In the genomic region with DNA sequence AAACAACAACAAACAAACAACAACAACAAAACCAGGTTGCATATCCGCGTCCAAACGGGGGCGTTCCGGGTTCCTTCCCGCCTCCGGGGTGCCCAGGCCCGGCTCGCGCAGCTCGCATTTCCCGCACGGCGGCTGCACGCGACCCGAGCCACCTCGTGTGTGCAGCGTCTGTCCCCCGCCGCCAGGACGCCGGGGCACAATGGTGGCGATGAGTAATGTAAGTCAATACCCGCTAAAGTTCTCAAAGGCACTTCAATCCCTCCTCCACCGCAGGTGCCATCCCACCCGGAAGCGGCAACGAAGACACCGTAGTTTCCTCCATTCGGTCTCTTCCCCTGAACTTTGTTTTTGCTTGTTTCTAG, we compare ENCODE assay signal across 7 mouse cellular contexts. TPM values are rescaled to one million over a fixed set of nuclear protein-coding genes. Genes with fewer than 3 reads are reported as not detected.
DNase-seq lines count a peak whose midpoint lies in the region; ATAC-seq and TF ChIP-seq lines count a peak whose summit lies in the region.

No protein-coding gene starts in this region.

- H3K4me2 ChIP-seq in hindbrain, embryonic 15.5 days, result peak overlapping the region; percentile 75
- H3K4me2 ChIP-seq in midbrain, embryonic 12.5 days (replicated peaks), result peak overlapping the region; percentile 71

- peak overlapping the region; percentile 67 for H3K9ac ChIP-seq in hindbrain, embryonic 15.5 days
- peak overlapping the region; percentile 99 for H3K9ac ChIP-seq in midbrain, embryonic 12.5 days (replicated peaks)

- peak; percentile 67 for ATAC-seq in common myeloid progenitor, adult 5-6 weeks (replicated peaks; ENCODE audit: low read depth, poor library complexity, severe bottlenecking)
- ATAC-seq in hindbrain, embryonic 15.5 days (ENCODE audit: low FRiP score, low read depth), result peak; percentile 80
- peak; percentile 74 for ATAC-seq in midbrain, embryonic 12.5 days (ENCODE audit: low FRiP score, low read depth)

- TF ChIP-seq POLR2A in spleen, adult 2 months (IDR thresholded peaks at IDR 0.05; ENCODE audit: low read depth, low read length), result no peak

- peak overlapping the region; percentile 91 for H3K4me3 ChIP-seq in spleen, adult 2 months (ENCODE audit: extremely low read depth, insufficient read depth, insufficient read length)
- peak overlapping the region; percentile 99 for H3K4me3 ChIP-seq in hindbrain, embryonic 15.5 days
- peak overlapping the region; percentile 99 for H3K4me3 ChIP-seq in midbrain, embryonic 12.5 days

- H3K27me3 ChIP-seq in spleen, adult 2 months (ENCODE audit: control insufficient read depth, insufficient read depth, low read length), result no peaks in the 10 kb centered on the region
- H3K27me3 ChIP-seq in hindbrain, embryonic 15.5 days, result no peaks in the 10 kb centered on the region
- no peaks in the 10 kb centered on the region for H3K27me3 ChIP-seq in midbrain, embryonic 12.5 days

- peak overlapping the region; percentile 99 for H3K27ac ChIP-seq in spleen, adult 2 months (ENCODE audit: insufficient read depth, low read length)
- H3K27ac ChIP-seq in hindbrain, embryonic 15.5 days (replicated peaks), result peak overlapping the region; percentile 99
- H3K27ac ChIP-seq in midbrain, embryonic 12.5 days (replicated peaks), result peak overlapping the region; percentile 99

- H3K9me3 ChIP-seq in hindbrain, embryonic 15.5 days, result no peaks in the 10 kb centered on the region
- no peaks in the 10 kb centered on the region for H3K9me3 ChIP-seq in midbrain, embryonic 12.5 days

- WGBS in spleen, adult 2 months, result 0% methylated on average over 31 of the region's 31 CpGs
- under 1% methylated on average over 31 of the region's 31 CpGs for WGBS in hindbrain, embryonic 15.5 days
- WGBS in midbrain, embryonic 12.5 days, result under 1% methylated on average over 31 of the region's 31 CpGs

- no peak for TF ChIP-seq CTCF in spleen, adult 2 months (IDR thresholded peaks at IDR 0.05; ENCODE audit: extremely low read depth, insufficient read depth, insufficient read length, insufficient replicate concordance)

- peaks cover 15% of the 10 kb centered on the region for H3K4me1 ChIP-seq in spleen, adult 2 months (ENCODE audit: control insufficient read depth, insufficient read depth, insufficient read length)
- peaks cover 39% of the 10 kb centered on the region for H3K4me1 ChIP-seq in hindbrain, embryonic 15.5 days (replicated peaks)
- H3K4me1 ChIP-seq in midbrain, embryonic 12.5 days, result peaks cover 26% of the 10 kb centered on the region

- no peaks in the 10 kb centered on the region for H3K36me3 ChIP-seq in spleen, adult 2 months (ENCODE audit: control insufficient read depth, insufficient read depth, low read length)
- H3K36me3 ChIP-seq in hindbrain, embryonic 15.5 days, result no peaks in the 10 kb centered on the region
- H3K36me3 ChIP-seq in midbrain, embryonic 12.5 days, result no peaks in the 10 kb centered on the region

- peak in 1 of 2 experiments; percentile 74 for DNase-seq in spleen, adult 2 months (ENCODE audit: low read depth in 1 of 2, low spot score in 2 of 2)
- DNase-seq in spleen, postnatal 36 days (ENCODE audit: low spot score in 2 of 2), result no peak
- no peak for DNase-seq in embryo, embryonic 10 days (ENCODE audit: low spot score)
- no peak for DNase-seq in adrenal gland, postnatal 25 days

RNA-seq across cellular contexts. Expression of gene Scaf8, which starts 0.4 kb away (rescaled TPM):
- 18.6 and 24.2 TPM in 2 replicates for polyA plus RNA-seq in spleen, adult 2 months (2012; rRNA removed)
- 34.0 and 52.3 TPM in 2 replicates for total RNA-seq in common myeloid progenitor, adult 5-6 weeks (2017)
- 15.6 and 17.1 TPM in 2 replicates for polyA plus RNA-seq in hindbrain, embryonic 15.5 days (2015; fragmentation: Nextera tagmentation; extraction: Ambion mirVana)
- 28.0 and 30.5 TPM in 2 replicates for polyA plus RNA-seq in midbrain, embryonic 12.5 days (2016; fragmentation: Nextera tagmentation; extraction: Ambion mirVana)
- total RNA-seq in adrenal gland, postnatal 25 days (2021), result 46.5 and 47.1 TPM in 2 replicates
